Mouse (Mus musculus) intestine, embryonic 16.5 days (tissue): ENCODE results near the gene Nup160. TPM values are rescaled to one million over a fixed set of nuclear protein-coding genes. Genes with fewer than 3 reads are reported as not detected.

Source experiments
- polyA plus RNA-seq: library from polyadenylated mRNA; unstranded; fragments of >200 nt; fragmentation: Nextera tagmentation; extraction: Ambion mirVana; gene quantifications from 2 replicates; pipeline ENCODE4 v1.2.1, GENCODE M21; 2015

The Nup160 gene
- polyA plus RNA-seq, 1 experiment from 2014 or later: 34.2 TPM

Other genes starting within 250 kb of the Nup160 start
- gene Ptprj, start 96.6 kb upstream of the Nup160 start, polyA plus RNA-seq: 3.5 TPM in 2 replicates
- gene Fnbp4, start 68.2 kb downstream of the Nup160 start, polyA plus RNA-seq: 53.2 and 53.7 TPM in 2 replicates
- gene Agbl2, start 105.5 kb downstream of the Nup160 start, polyA plus RNA-seq: 0.48 and 0.50 TPM in 2 replicates
- gene Mtch2, start 169.9 kb downstream of the Nup160 start, polyA plus RNA-seq: 409 and 416 TPM in 2 replicates
- 3.3 and 4.8 TPM in 2 replicates for gene C1qtnf4, start 208.6 kb downstream of the Nup160 start, polyA plus RNA-seq
- 24.8 and 27.1 TPM in 2 replicates for gene Kbtbd4, start 227.5 kb downstream of the Nup160 start, polyA plus RNA-seq
- gene Ndufs3, start 227.6 kb downstream of the Nup160 start, polyA plus RNA-seq: 301 and 316 TPM in 2 replicates